Mouse (Mus musculus) CD8-positive naive resting alpha-beta T cell, adult 2 months (primary cell): Measurements from ENCODE around the gene March6.

Experiments used
- DNase-seq, 2 experiments: peaks; one replicate each; pipeline ENCODE4 v3.0.0; 2022; ENCODE audit warnings: low read depth in 2 of 2, low spot score in 2 of 2

March6 gene

GRCm38 (mm10) chr15:31542013-31542958 is 11.4 kb upstream of the March6 start:
- DNase-seq = no peak

DNA sequence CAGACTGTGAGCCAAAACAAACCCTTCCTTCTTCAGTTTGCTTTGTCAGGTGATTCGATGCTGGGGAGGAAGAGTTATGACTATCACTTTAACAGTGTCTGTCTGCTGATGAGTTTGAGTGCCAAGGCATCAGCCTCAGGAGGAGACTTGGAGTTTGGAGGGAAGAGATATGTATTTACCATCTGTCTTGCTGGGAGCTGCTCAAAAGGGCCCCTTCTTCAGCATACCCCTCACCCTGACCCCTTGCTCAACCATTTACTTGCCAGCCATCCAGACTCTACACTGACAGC is 9.6 kb upstream of the March6 start:
- no peak for DNase-seq

DNA sequence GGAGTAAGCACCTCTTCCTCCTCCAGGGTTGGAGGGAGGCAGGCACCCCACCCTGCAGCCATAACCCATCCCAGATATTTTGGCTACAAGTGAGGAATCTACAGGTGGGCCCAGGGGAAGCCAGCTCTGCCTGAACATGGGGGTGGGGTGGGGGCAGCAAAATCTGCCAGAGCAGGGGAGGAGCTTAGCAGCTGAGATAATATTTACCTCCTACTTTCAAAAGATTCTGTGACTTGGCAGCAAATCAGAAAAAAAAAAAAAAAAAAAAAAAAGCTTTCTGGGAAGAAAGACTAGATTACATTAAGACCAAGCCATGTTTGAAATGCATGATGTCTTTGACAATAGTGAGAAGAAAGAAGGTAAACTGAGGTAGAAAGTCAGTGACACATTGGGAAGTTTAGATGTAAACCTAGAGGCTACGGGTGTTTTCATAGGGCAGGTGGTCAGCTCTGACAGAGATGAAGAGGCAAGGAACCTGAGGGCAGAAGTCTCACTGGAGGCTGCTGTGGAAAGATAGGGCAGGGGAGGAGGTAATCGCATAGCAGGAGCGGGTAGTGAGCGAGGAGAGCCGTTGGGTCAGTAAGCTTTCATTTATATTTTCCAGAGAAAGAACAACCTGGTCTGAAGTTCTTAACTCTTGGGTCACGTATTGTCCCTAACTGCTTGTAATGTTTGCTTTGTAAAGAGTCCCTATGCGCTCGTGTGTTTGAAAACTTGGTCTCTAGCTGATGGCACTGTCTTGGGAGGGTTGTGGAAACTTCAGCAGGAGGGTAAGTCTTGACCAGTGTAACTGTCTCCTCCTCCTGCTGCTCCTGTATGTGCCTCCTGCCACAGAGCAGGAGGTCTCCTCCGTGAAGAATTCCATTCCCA is 9.0 kb upstream of the March6 start:
- DNase-seq = no peak

GRCm38 (mm10) chr15:31538346-31538745 is 7.5 kb upstream of the March6 start:
- DNase-seq = no peak

GRCm38 (mm10) chr15:31537706-31538105 is 6.9 kb upstream of the March6 start:
- DNase-seq = no peak

DNA sequence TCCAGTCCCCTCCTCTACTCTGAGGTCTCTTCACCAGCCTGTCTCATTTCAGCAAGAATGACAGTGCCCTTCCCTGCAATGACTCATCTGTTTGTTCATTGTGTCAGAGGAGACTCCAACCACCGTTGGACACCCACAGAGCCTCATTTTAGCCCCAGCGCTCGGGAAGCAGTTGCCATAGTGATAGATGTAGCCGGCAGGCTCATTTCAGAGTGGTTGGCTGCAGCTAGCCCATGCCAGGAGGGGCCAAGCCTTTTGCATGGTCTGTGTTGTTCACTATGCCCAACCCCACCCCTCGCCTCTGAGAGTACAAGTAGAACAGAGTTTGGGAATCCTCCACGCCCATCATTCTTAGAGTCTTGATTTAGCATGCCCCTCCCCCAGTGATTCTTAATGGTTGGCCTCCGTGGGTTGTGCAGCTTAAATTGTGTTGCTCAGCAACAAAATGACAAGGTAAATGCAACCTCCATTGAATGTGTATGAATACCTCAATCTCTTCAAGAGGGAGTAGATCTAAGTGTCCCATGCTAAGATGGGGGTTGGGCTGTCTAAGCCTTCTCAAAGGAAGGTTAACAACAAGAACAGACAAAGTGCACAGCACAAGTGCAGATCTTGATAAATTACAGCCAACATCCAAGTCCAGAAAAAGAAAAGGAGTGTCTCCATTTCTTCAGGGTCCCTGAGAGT is 5.3 kb upstream of the March6 start:
- no peak for DNase-seq

DNA sequence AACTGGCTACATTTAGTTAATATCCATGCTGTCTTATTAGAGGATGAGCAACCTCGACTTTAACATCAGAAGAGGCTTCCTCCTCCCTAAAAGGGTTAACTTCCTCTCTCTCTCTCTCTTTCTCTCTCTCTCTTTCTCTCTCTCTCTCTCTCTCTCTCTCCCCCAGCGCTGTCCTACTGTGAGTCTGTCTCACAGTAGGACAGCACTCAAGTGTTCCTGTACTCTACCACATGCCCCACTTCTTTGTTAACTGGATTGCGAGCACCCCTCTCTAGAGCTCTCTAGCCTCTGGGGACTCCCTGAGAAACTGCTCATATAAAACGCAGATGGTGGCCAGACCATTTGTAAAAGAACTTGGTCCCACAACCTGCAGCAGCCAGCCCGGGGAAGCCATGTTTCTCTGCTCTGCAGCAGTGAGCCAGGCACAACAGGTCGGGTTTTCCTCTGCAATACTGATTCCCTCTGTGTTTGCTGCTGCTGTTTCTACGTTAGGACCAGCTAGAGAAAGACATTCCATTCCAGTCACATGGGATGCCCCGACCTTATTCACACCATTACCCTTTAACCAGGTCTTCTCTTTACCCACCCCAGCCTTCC is 4.5 kb upstream of the March6 start:
- DNase-seq = no peak

DNA sequence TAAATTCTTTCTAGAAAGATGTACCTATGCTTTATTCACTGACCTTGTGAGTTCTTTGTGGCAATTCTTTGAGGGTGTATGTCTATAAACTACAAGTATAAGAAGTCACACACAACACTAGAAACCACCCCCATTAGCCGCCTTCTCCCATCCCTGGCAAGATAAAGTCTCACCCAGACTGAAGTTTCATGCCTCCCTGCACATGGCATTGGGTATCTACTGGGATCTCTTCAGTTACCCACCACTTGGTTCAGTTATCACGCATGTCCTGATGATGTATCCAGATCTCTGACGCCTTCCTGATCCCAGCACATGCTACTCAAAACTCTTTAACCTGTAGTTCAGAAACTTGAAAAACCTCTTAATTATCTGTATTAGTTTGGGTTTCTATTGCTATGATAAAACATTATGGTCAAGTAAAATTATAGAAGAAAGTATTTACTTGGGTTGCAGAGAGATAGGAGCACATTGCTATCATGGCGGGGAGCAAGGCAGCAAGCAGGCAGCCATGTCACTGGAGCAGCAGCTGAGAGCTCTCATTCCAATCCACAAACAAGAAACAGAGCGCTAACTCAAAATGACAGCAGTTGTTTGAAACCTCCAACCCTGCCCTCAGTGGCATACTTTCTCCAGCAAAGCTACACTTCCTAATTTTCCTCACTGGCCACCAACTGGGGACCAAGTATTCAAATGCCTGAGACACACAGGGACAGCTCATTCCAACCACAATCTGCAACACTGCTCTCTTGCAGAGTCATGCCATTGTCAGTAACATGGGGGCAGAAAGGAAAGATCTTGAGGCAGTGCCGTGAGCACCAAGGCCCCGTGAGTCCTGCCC is 3.8 kb upstream of the March6 start:
- no peak for DNase-seq

GRCm38 (mm10) chr15:31533529-31533928 is 2.7 kb upstream of the March6 start:
- no peak for DNase-seq

DNA sequence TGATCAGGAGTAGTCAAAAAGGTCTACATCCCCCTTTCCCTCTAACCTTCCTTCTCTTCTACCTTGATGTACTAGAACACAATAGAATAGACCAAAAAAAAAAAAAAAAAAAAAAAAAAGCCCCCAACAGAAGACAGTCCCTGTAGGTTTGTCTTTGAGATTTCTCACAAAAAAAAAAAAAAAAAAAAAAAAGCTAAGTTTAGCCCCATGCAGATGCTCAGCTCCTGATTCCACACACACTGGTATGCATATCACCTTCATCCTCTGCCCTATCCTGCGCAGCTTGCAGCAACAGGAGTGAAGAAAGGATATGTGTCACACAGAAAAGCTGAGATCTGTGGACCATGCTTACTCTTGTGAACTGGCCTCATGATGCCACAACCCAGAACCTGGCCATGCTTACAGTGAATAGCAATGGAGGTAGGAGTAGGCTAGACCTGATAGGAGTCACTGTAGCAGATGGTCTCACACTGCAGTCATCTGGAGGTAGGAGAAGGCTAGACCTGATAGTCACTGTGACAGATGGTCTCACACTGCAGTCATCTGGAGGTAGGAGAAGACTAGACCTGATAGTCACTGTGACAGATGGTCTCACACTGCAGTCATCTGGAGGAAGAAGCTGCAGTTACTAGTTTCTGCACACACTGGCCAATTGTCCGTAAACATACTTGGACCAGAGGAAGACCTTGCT is 1.6 kb upstream of the March6 start:
- DNase-seq = no peak

DNA sequence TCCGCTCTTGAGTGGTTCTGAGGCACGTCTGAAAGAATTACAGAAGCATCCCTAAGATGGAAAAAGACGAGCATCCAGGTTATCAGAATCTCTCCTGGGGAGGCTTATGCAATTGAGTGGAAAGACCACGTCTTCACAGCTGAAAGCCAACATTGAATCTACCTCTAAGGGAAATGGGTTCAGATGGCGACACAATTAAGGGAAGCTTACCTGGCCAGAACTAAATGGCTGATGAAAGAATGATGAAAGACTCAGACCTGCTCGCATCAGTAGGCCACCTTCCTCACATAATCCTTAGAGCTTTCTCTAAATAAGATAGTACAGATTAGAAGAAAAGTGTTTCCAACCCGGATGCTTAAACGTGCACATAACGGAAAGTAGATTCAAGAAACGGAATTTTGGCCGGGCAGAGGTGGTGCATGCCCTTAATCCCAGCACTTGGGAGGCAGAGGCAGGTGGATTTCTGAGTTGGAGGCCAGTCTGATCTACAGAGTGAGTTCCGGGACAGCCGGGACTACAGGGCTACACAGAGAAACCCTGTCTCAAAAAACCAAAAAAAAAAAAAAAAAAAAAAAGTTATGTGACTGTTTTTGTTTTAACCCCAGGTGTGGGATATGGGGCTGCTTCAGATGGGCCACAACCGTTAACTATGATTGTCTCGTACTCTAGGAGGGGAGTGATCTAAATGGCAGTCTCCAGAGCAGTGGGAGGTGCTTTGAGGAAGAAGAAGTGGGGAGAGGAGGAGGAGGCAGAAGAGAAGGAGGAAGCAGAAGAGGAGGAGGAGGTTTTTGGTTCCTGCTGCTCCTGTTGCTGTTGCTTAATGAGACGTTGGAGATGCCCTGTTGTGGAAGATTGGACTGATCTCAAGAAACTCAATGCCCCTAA is 835 bp upstream of the March6 start:
- peak in 1 of 2 experiments; percentile 22 for DNase-seq

DNA sequence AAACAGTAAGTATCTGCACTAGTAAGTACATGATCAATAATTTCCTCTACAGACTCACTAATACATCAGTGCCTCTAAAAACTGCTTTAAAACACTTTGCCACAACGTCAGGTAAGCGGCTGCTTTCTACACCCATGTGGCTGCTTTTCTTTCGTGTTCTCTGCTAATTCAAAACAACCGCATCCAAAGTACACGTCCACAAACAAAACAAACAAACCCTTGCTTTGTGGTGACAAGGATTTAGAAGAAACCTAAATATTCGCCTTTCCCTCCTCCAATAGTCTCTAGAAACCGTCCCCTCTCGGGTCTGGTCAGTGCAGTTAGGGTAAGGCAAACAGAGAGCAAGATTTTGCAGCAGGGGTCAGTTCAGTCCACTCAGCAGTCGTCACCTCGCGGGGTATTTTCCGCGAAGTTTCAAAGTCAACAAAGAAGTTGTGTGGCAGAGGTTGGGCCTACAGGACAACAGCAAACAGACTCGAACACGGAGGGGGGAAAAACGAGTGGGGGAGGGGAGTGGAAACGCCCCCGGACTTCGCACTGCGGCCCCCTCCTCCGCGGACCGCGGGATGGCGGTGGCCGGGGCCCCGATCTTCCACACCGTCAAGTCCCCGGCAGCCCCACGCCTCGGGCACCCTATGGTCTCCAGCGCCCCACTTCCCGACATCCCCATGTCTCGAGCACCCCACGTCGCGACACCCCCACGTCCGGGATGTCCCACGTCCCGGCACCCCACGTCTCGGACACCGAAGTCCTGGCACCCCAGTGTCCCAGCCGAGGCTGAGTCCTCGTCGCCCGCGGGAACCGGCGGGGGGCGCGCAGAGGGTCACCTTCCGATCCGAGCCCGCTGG is 818 bp downstream of the March6 start:
- DNase-seq = peak; percentile 21 to 33

GRCm38 (mm10) chr15:31529103-31529502 is 1.8 kb downstream of the March6 start:
- no peak for DNase-seq

- no peak for DNase-seq
Measured at GRCm38 (mm10) chr15:31528477-31528876, 2.4 kb downstream of the March6 start.

DNA sequence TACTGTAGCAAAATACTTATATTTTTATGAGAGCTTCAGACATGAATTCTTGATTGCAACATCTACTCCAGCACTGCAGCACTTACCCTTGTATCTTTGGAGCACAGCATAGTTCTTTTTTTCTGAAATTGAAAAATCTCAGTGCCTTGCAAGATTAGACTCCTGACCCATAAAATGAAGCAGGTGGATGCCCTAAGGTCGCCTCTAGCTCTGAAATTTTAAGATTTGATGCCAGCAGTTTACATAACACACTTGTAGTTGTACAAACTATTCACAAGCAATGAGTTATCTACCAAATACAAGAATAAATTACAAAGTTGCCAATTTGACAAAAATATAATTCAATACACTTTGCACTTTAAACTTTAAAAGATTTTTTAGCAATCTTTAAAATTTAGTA is 4.4 kb downstream of the March6 start:
- DNase-seq = no peak

GRCm38 (mm10) chr15:31519000-31519399 is 11.9 kb downstream of the March6 start:
- DNase-seq = no peak

DNA sequence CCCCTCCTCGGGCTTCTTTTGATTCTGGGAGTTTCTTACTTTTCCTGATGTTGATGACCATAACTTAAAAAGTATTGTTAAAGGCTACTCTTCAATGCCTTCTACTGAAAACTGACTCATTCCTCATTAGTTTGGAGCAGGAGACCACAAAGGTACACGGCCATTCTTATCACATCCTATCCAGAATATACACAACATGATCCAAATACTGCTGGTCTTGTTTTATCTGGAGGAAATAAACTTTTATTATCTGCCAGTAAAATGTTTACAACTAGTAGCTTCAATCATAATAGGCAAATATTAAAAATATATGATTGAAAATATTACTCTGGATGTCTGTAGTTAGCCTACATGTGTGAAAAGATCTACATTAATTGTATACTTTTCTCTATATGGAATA is 12.5 kb downstream of the March6 start:
- DNase-seq = no peak

DNA sequence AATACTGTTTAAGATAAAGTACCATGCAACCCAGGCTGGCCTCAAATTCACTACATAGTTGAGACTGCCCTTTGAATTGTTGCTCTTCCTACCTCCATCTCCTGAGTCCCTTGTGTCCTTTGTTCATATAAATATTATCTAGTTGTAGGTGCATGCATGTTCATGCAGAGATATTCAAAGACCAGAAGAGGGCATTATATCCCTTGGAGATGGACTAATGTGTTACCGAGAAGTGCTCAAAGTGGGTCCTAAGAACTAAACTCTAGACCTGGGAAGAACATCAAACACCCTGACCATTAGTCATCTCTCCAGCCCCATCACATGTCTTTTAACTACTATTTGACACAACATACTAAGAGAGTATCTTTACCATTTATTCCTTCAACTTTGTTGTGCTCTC is 13.7 kb downstream of the March6 start:
- no peak for DNase-seq
